Mouse (Mus musculus): ENCODE measurements around the gene Atp12a. TPM values are rescaled to one million over a fixed set of nuclear protein-coding genes. Genes with fewer than 3 reads are reported as not detected.

Atp12a gene
- total and polyA plus RNA-seq, 2 experiments, result 0.04 TPM; not detected in 1

- Histone ChIP-seq H3K27me3 (ENCODE audit: control insufficient read depth, insufficient read depth, low read length) (no peaks in the 10 kb centered on the region), H3K4me3 (ENCODE audit: insufficient read depth, low read depth, low read length) (no peak overlapping the region), H3K4me1 (ENCODE audit: control insufficient read depth, insufficient read depth, low read length) (no peaks in the 10 kb centered on the region), H3K79me2 (ENCODE audit: control insufficient read depth, insufficient read depth, low read length) (no peaks in the 10 kb centered on the region), H3K36me3 (ENCODE audit: control insufficient read depth, insufficient read depth, low read length) (no peaks in the 10 kb centered on the region), H3K9ac (ENCODE audit: low read depth, low read length) (no peak overlapping the region), H3K27ac (replicated peaks; ENCODE audit: insufficient read depth, low read depth, low read length) (no peak overlapping the region)
- DNase-seq (ENCODE audit: extremely low read depth, low read depth, low spot score), result no peak
- WGBS, result 73% methylated on average over 9 of the region's 9 CpGs
- TF ChIP-seq POLR2A (IDR thresholded peaks at IDR 0.05; ENCODE audit: extremely low read depth, insufficient read depth, low read length), result no peak
- TF ChIP-seq CTCF (IDR thresholded peaks at IDR 0.05; ENCODE audit: low read depth, low read length), result no peak
Measured at GRCm38 (mm10) chr14:56379336-56379735, 14.5 kb downstream of the Atp12a start.

- no peak for DNase-seq (ENCODE audit: extremely low read depth, low read depth, low spot score)
- 71% methylated on average over 4 of the region's 4 CpGs for WGBS
- Histone ChIP-seq H3K9ac (ENCODE audit: low read depth, low read length) (no peak overlapping the region), H3K4me1 (ENCODE audit: control insufficient read depth, insufficient read depth, low read length) (no peaks in the 10 kb centered on the region), H3K79me2 (ENCODE audit: control insufficient read depth, insufficient read depth, low read length) (no peaks in the 10 kb centered on the region), H3K27ac (replicated peaks; ENCODE audit: insufficient read depth, low read depth, low read length) (no peak overlapping the region), H3K36me3 (ENCODE audit: control insufficient read depth, insufficient read depth, low read length) (no peaks in the 10 kb centered on the region), H3K4me3 (ENCODE audit: insufficient read depth, low read depth, low read length) (no peak overlapping the region), H3K27me3 (ENCODE audit: control insufficient read depth, insufficient read depth, low read length) (no peaks in the 10 kb centered on the region)
- TF ChIP-seq CTCF (IDR thresholded peaks at IDR 0.05; ENCODE audit: low read depth, low read length) (no peak), POLR2A (IDR thresholded peaks at IDR 0.05; ENCODE audit: extremely low read depth, insufficient read depth, low read length) (no peak)
Measured at GRCm38 (mm10) chr14:56382366-56382765, 17.5 kb downstream of the Atp12a start.

GRCm38 (mm10) chr14:56390247-56390646 is 25.4 kb downstream of the Atp12a start:
- Histone ChIP-seq H3K4me3 (ENCODE audit: insufficient read depth, low read depth, low read length) (no peak overlapping the region), H3K4me1 (ENCODE audit: control insufficient read depth, insufficient read depth, low read length) (0 out of 2 replicates have a peak, but pooled peaks cover 1% of the 10 kb centered on the region), H3K9ac (ENCODE audit: low read depth, low read length) (no peak overlapping the region), H3K27me3 (ENCODE audit: control insufficient read depth, insufficient read depth, low read length) (no peaks in the 10 kb centered on the region), H3K79me2 (ENCODE audit: control insufficient read depth, insufficient read depth, low read length) (no peaks in the 10 kb centered on the region), H3K27ac (replicated peaks; ENCODE audit: insufficient read depth, low read depth, low read length) (no peak overlapping the region), H3K36me3 (ENCODE audit: control insufficient read depth, insufficient read depth, low read length) (no peaks in the 10 kb centered on the region)
- 70% methylated on average over 3 of the region's 3 CpGs for WGBS
- no peak for DNase-seq (ENCODE audit: extremely low read depth, low read depth, low spot score)
- no peak for TF ChIP-seq CTCF (IDR thresholded peaks at IDR 0.05; ENCODE audit: low read depth, low read length)
- TF ChIP-seq POLR2A (IDR thresholded peaks at IDR 0.05; ENCODE audit: extremely low read depth, insufficient read depth, low read length), result no peak

- 38% methylated on average over 2 of the region's 2 CpGs for WGBS
- no peak for TF ChIP-seq POLR2A (IDR thresholded peaks at IDR 0.05; ENCODE audit: extremely low read depth, insufficient read depth, low read length)
- no peak for TF ChIP-seq CTCF (IDR thresholded peaks at IDR 0.05; ENCODE audit: low read depth, low read length)
- Histone ChIP-seq H3K4me3 (ENCODE audit: insufficient read depth, low read depth, low read length) (no peak overlapping the region), H3K79me2 (ENCODE audit: control insufficient read depth, insufficient read depth, low read length) (no peaks in the 10 kb centered on the region), H3K9ac (ENCODE audit: low read depth, low read length) (no peak overlapping the region), H3K36me3 (ENCODE audit: control insufficient read depth, insufficient read depth, low read length) (no peaks in the 10 kb centered on the region), H3K4me1 (ENCODE audit: control insufficient read depth, insufficient read depth, low read length) (0 out of 2 replicates have a peak, but pooled peaks cover 1% of the 10 kb centered on the region), H3K27me3 (ENCODE audit: control insufficient read depth, insufficient read depth, low read length) (no peaks in the 10 kb centered on the region), H3K27ac (replicated peaks; ENCODE audit: insufficient read depth, low read depth, low read length) (no peak overlapping the region)
- no peak for DNase-seq (ENCODE audit: extremely low read depth, low read depth, low spot score)
Measured at GRCm38 (mm10) chr14:56393704-56394312, 28.9 kb downstream of the Atp12a start.

- Histone ChIP-seq H3K79me2 (ENCODE audit: control insufficient read depth, insufficient read depth, low read length) (no peaks in the 10 kb centered on the region), H3K4me3 (ENCODE audit: insufficient read depth, low read depth, low read length) (no peak overlapping the region), H3K4me1 (ENCODE audit: control insufficient read depth, insufficient read depth, low read length) (no peaks in the 10 kb centered on the region), H3K9ac (ENCODE audit: low read depth, low read length) (no peak overlapping the region), H3K27ac (replicated peaks; ENCODE audit: insufficient read depth, low read depth, low read length) (no peak overlapping the region), H3K27me3 (ENCODE audit: control insufficient read depth, insufficient read depth, low read length) (no peaks in the 10 kb centered on the region), H3K36me3 (ENCODE audit: control insufficient read depth, insufficient read depth, low read length) (no peaks in the 10 kb centered on the region)
- TF ChIP-seq CTCF (IDR thresholded peaks at IDR 0.05; ENCODE audit: low read depth, low read length) (peak; percentile 49), POLR2A (IDR thresholded peaks at IDR 0.05; ENCODE audit: extremely low read depth, insufficient read depth, low read length) (no peak)
- DNase-seq (ENCODE audit: extremely low read depth, low read depth, low spot score), result peak; percentile 9
Measured at GRCm38 (mm10) chr14:56398001-56398400, 33.1 kb downstream of the Atp12a start.

- Histone ChIP-seq H3K36me3 (ENCODE audit: control insufficient read depth, insufficient read depth, low read length) (no peaks in the 10 kb centered on the region), H3K4me1 (ENCODE audit: control insufficient read depth, insufficient read depth, low read length) (no peaks in the 10 kb centered on the region), H3K9ac (ENCODE audit: low read depth, low read length) (no peak within 1 kb of the TSS), H3K4me3 (ENCODE audit: insufficient read depth, low read depth, low read length) (no peak within 1 kb of the TSS), H3K27ac (replicated peaks; ENCODE audit: insufficient read depth, low read depth, low read length) (no peak within 1 kb of the TSS), H3K79me2 (ENCODE audit: control insufficient read depth, insufficient read depth, low read length) (no peaks in the 10 kb centered on the region), H3K27me3 (ENCODE audit: control insufficient read depth, insufficient read depth, low read length) (no peaks in the 10 kb centered on the region)
- 72% methylated on average over 34 of the region's 34 CpGs for WGBS
- no peak for TF ChIP-seq CTCF (IDR thresholded peaks at IDR 0.05; ENCODE audit: low read depth, low read length)
- no peak for TF ChIP-seq POLR2A (IDR thresholded peaks at IDR 0.05; ENCODE audit: extremely low read depth, insufficient read depth, low read length)
- DNase-seq (ENCODE audit: extremely low read depth, low read depth, low spot score), result no peak
Measured at GRCm38 (mm10) chr14:56402311-56403071, 37.6 kb downstream of the Atp12a start, which contains the start of gene Rnf17. Gene Rnf17 (plus strand): TSS chr14:56402581.

Data from liver, adult 2 months (tissue).